Mouse (Mus musculus) limb, embryonic 15.5 days (tissue): ENCODE results near the gene Strn4. TPM values are rescaled to one million over a fixed set of nuclear protein-coding genes. Genes with fewer than 3 reads are reported as not detected.
A peak's percentile ranks its signal among the peaks of the same experiment; 100 is the strongest.

ENCODE experiments used
- ATAC-seq: fragments of 200-750 bp; cut with Nextera tagmentation; 2 replicates; pipeline ENCODE4 v1.8.0; 2017; ENCODE audit warnings: low read depth, moderate TSS enrichment; ENCODE audit not compliant: insufficient number of reproducible peaks, low FRiP score, low TSS enrichment
- H3K27ac ChIP-seq: fragments of 300-500 bp; sonication (generic); 2 replicates; pipeline ENCODE4 v1.5.1; 2015; ENCODE audit warnings: moderate library complexity, mild to moderate bottlenecking, inconsistent platforms
- H3K27me3 ChIP-seq: fragments of 300-500 bp; sonication (generic); 2 replicates; pipeline ENCODE4 v1.6.1; 2015; ENCODE audit warnings: inconsistent platforms
- H3K36me3 ChIP-seq: fragments of 300-500 bp; sonication (generic); 2 replicates; pipeline ENCODE4 v1.6.1; 2015; ENCODE audit warnings: inconsistent platforms
- H3K4me1 ChIP-seq: fragments of 300-500 bp; sonication (generic); 2 replicates; pipeline ENCODE4 v1.6.1; 2015; ENCODE audit warnings: inconsistent platforms
- H3K4me2 ChIP-seq: fragments of 300-500 bp; sonication (generic); 2 replicates; pipeline ENCODE4 v1.6.1; 2015; ENCODE audit warnings: mild to moderate bottlenecking, inconsistent platforms
- H3K4me3 ChIP-seq: fragments of 300-500 bp; sonication (generic); 2 replicates; pipeline ENCODE4 v1.5.1; 2015; ENCODE audit warnings: mild to moderate bottlenecking, inconsistent platforms
- H3K9ac ChIP-seq: fragments of 300-500 bp; sonication (generic); 2 replicates; pipeline ENCODE4 v1.6.1; 2015; ENCODE audit warnings: inconsistent platforms
- H3K9me3 ChIP-seq: fragments of 300-500 bp; sonication (generic); 2 replicates; pipeline ENCODE4 v1.6.1; 2016; ENCODE audit warnings: inconsistent platforms
- WGBS: fragments of 180-500 bp; shearing (Covaris S2); methylation state at CpG from one replicate; pipeline ENCODE4 v1.1.7; 2015; 5-methylcytosine and 5-hydroxymethylcytosine counted together
- polyA plus RNA-seq: library from polyadenylated mRNA; unstranded; fragments of >200 nt; fragmentation: Nextera tagmentation; extraction: Ambion mirVana; gene quantifications from 2 replicates; pipeline ENCODE4 v1.2.1, GENCODE M21; 2015

Strn4 gene
- polyA plus RNA-seq, 1 experiment from 2014 or later = 96.1 TPM

DNA sequence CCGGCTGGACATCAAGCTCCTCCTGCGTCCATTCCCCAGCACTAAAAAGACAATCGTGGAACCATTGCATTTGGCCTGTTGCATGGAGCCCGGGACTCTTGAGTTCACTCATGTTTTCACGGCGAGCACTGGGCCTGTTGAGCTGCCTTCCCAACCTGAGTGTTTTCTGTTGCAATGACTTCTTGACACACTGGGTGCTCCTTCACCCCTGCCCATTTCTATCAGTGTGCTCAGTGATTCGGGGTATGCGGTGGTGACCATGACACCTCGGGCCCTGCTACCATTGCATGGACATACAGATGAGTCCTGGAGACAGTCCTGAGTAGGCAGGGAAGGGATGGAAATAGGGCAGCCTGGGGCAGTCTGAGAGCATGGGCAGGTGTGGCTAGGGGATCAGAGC is 56.8 kb downstream of the Strn4 start:
- Histone ChIP-seq H3K4me3 (no peak overlapping the region), H3K4me1 (peaks cover 23% of the 10 kb centered on the region), H3K4me2 (no peak overlapping the region), H3K9ac (no peak overlapping the region), H3K27ac (no peak overlapping the region), H3K27me3 (no peaks in the 10 kb centered on the region), H3K36me3 (peaks cover 43% of the 10 kb centered on the region), H3K9me3 (no peaks in the 10 kb centered on the region)
- 93% methylated on average over 9 of the region's 9 CpGs for WGBS
- no peak for ATAC-seq

DNA sequence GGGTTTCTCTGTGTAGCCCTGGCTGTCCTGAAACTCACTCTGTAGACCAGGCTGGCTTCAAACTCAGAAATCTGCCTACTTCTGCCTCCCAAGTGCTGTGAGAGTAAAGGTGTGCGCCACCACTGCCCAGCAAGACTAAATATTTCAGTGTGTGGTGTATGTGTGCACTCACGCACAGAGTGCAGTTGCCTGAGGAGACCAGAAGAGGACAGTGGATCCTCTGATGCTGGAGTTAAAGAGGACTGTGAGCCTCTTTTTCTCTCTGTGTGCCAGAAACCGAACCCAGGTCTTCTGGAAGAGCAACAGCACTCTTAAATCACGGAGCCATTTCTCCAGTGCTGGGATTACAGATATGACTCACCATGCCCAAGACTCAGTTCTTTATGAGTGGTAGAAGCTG is 57.7 kb downstream of the Strn4 start:
- Histone ChIP-seq H3K4me2 (no peak overlapping the region), H3K36me3 (peaks cover 42% of the 10 kb centered on the region), H3K27me3 (no peaks in the 10 kb centered on the region), H3K9me3 (no peaks in the 10 kb centered on the region), H3K4me3 (no peak overlapping the region), H3K9ac (no peak overlapping the region), H3K27ac (no peak overlapping the region), H3K4me1 (peaks cover 25% of the 10 kb centered on the region)
- 87% methylated on average over 4 of the region's 4 CpGs for WGBS
- ATAC-seq = no peak

DNA sequence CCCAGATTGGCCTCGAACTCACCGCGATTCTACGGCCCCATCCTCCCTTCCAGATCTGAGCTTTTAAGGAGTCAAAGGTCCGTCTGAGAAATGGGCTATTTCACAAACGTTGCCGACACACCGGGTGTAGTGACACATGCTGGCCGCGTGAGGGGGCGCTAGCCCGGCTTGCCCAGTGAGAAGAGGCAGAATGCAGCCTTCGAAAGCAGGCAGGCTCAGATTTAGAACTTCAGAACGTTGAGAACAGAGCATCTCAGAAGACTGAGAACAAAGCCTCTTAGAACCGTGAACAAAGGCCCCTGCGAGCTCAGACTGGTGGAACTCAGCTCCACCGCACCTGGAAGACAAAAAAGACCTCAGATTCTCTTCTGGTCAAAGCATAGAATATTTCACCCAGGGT is 58.5 kb downstream of the Strn4 start:
- Histone ChIP-seq H3K9ac (no peak overlapping the region), H3K27ac (peak overlapping the region; percentile 93)

GRCm38 (mm10) chr7:16874756-16875309 is 59.1 kb downstream of the Strn4 start:
- Histone ChIP-seq H3K36me3 (peaks cover 35% of the 10 kb centered on the region), H3K9me3 (no peaks in the 10 kb centered on the region), H3K9ac (no peak overlapping the region; the same call in 1 of the 2 replicates), H3K27ac (peak overlapping the region; percentile 93), H3K4me2 (peak overlapping the region; percentile 77), H3K4me3 (peak overlapping the region; percentile 84), H3K27me3 (no peaks in the 10 kb centered on the region), H3K4me1 (peaks cover 21% of the 10 kb centered on the region)
- ATAC-seq = peak; percentile 97
- under 1% methylated on average over 33 of the region's 33 CpGs for WGBS

More for the DNA sequence above, 58.5 kb downstream of the Strn4 start:
- H3K4me3 ChIP-seq = peak overlapping the region; percentile 33
- no peaks in the 10 kb centered on the region for H3K9me3 ChIP-seq
- peaks cover 40% of the 10 kb centered on the region for H3K36me3 ChIP-seq
- H3K4me1 ChIP-seq = peaks cover 27% of the 10 kb centered on the region
- WGBS = 5% methylated on average over 17 of the region's 17 CpGs
- ATAC-seq = no peak
- no peaks in the 10 kb centered on the region for H3K27me3 ChIP-seq
- peak overlapping the region; percentile 38 for H3K4me2 ChIP-seq

- Histone ChIP-seq H3K4me3 (peak within 1 kb of the TSS; percentile 84), H3K27ac (peak within 1 kb of the TSS; percentile 93), H3K36me3 (peaks cover 33% of the 10 kb centered on the region), H3K9ac (peak within 1 kb of the TSS; percentile 84), H3K4me2 (peak within 1 kb of the TSS; percentile 77), H3K27me3 (no peaks in the 10 kb centered on the region), H3K9me3 (no peaks in the 10 kb centered on the region), H3K4me1 (peaks cover 22% of the 10 kb centered on the region)
- 0% methylated on average over 1 of the region's 1 CpGs for WGBS
- no peak for ATAC-seq
Measured at GRCm38 (mm10) chr7:16875310-16875325, 59.4 kb downstream of the Strn4 start, which contains the start of gene Dact3. Dact3 (plus strand) TSS chr7:16875317.

DNA sequence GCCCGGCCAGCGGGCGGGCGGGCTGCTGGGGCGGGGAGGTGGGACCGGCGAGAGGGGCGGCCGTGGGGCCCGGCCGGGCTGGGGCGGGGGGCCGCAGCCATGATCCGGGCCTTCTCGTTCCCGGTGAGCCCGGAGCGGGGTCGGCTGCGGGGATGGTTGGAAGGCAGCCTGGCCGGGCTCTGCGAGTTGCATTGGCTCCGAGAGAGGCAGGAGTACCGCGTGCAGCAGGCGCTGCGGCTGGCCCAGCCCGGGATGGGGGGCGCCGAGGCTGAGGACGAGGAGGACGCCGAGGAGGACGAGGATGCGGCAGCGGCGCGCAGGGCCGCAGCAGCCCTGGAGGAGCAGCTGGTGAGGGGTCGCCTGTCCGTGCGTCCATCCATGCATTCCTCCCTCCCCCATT is 59.6 kb downstream of the Strn4 start:
- peak overlapping the region; percentile 84 for H3K9ac ChIP-seq
- peak overlapping the region; percentile 84 for H3K4me3 ChIP-seq
- no peaks in the 10 kb centered on the region for H3K9me3 ChIP-seq
- no peaks in the 10 kb centered on the region for H3K27me3 ChIP-seq
- peak overlapping the region; percentile 92 for H3K27ac ChIP-seq
- WGBS = under 1% methylated on average over 32 of the region's 42 CpGs
- peaks cover 24% of the 10 kb centered on the region for H3K4me1 ChIP-seq
- peak overlapping the region; percentile 77 for H3K4me2 ChIP-seq
- no peak for ATAC-seq
- peaks cover 32% of the 10 kb centered on the region for H3K36me3 ChIP-seq

- H3K27me3 ChIP-seq = no peaks in the 10 kb centered on the region
- 6% methylated on average over 11 of the region's 11 CpGs for WGBS
- peaks cover 31% of the 10 kb centered on the region for H3K4me1 ChIP-seq
- peak overlapping the region; percentile 77 for H3K4me2 ChIP-seq
- peaks cover 25% of the 10 kb centered on the region for H3K36me3 ChIP-seq
- peak overlapping the region; percentile 84 for H3K9ac ChIP-seq
- no peaks in the 10 kb centered on the region for H3K9me3 ChIP-seq
- H3K4me3 ChIP-seq = peak overlapping the region; percentile 84
- peak overlapping the region; percentile 92 for H3K27ac ChIP-seq
- no peak for ATAC-seq
Measured at GRCm38 (mm10) chr7:16876006-16876405, 60.3 kb downstream of the Strn4 start.

- Histone ChIP-seq H3K4me3 (peak overlapping the region; percentile 84), H3K4me1 (peaks cover 31% of the 10 kb centered on the region), H3K27me3 (no peaks in the 10 kb centered on the region), H3K27ac (peak overlapping the region; percentile 92), H3K9ac (peak overlapping the region; percentile 84; the same call in 1 of the 2 replicates), H3K36me3 (peaks cover 20% of the 10 kb centered on the region), H3K4me2 (peak overlapping the region; percentile 77), H3K9me3 (no peaks in the 10 kb centered on the region)
- 6% methylated on average over 13 of the region's 13 CpGs for WGBS
- ATAC-seq = 0 out of 2 replicates have a peak, but pooled peaks have one; percentile 1
Measured at GRCm38 (mm10) chr7:16876608-16877007, 60.9 kb downstream of the Strn4 start.

- Histone ChIP-seq H3K4me3 (no peak overlapping the region), H3K4me1 (peaks cover 31% of the 10 kb centered on the region), H3K9ac (no peak overlapping the region), H3K36me3 (peaks cover 22% of the 10 kb centered on the region), H3K9me3 (no peaks in the 10 kb centered on the region), H3K27me3 (no peaks in the 10 kb centered on the region), H3K27ac (no peak overlapping the region), H3K4me2 (no peak overlapping the region)
- ATAC-seq = no peak
- 86% methylated on average over 3 of the region's 3 CpGs for WGBS
Measured at GRCm38 (mm10) chr7:16877717-16878116, 62.0 kb downstream of the Strn4 start.

- H3K36me3 ChIP-seq = peaks cover 43% of the 10 kb centered on the region
- H3K4me3 ChIP-seq = no peak overlapping the region
- no peak overlapping the region for H3K9ac ChIP-seq
- H3K9me3 ChIP-seq = no peaks in the 10 kb centered on the region
- no peak overlapping the region; the same call in 1 of the 2 replicates for H3K4me2 ChIP-seq
- WGBS = 28% methylated on average over 8 of the region's 9 CpGs
- H3K27me3 ChIP-seq = no peaks in the 10 kb centered on the region
- peak overlapping the region; percentile 77 for H3K27ac ChIP-seq
- 0 out of 2 replicates have a peak, but pooled peaks have one; percentile 46 for ATAC-seq
- peaks cover 28% of the 10 kb centered on the region for H3K4me1 ChIP-seq
Measured at GRCm38 (mm10) chr7:16879796-16880547, 64.3 kb downstream of the Strn4 start.

DNA sequence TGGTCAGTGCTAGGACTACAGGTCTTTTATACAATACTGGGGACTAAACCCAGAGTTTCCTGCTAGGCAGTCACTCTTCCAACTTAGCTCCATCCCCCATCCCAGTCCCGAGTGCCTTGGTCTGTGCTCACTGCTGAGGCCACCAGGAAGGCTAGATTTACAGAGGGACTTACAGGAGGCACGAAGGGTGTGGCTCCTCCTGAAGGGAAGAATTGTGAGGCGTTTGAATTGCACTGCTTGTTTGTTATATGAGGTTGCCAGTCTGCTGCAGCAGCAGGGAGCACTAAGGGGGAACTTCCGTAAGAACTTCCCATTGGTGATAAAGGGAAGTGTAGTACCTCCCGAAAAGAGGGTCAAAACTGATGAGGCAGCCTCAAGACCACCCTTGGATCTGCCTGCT is 64.9 kb downstream of the Strn4 start:
- H3K4me2 ChIP-seq = no peak overlapping the region
- peaks cover 49% of the 10 kb centered on the region for H3K36me3 ChIP-seq
- H3K9ac ChIP-seq = no peak overlapping the region
- 0 out of 2 replicates have a peak, but pooled peaks cover 3% of the 10 kb centered on the region for H3K27me3 ChIP-seq
- ATAC-seq = no peak
- no peak overlapping the region for H3K4me3 ChIP-seq
- peak overlapping the region; percentile 77 for H3K27ac ChIP-seq
- 0 out of 2 replicates have a peak, but pooled peaks cover 2% of the 10 kb centered on the region for H3K9me3 ChIP-seq
- 25% methylated on average over 5 of the region's 5 CpGs for WGBS
- H3K4me1 ChIP-seq = peaks cover 32% of the 10 kb centered on the region

GRCm38 (mm10) chr7:16883162-16883561 is 67.5 kb downstream of the Strn4 start:
- no peak for ATAC-seq
- no peak overlapping the region for H3K4me2 ChIP-seq
- H3K36me3 ChIP-seq = peaks cover 71% of the 10 kb centered on the region
- no peak overlapping the region for H3K9ac ChIP-seq
- no peak overlapping the region for H3K4me3 ChIP-seq
- 0 out of 2 replicates have a peak, but pooled peaks cover 3% of the 10 kb centered on the region for H3K27me3 ChIP-seq
- WGBS = 88% methylated on average over 6 of the region's 6 CpGs
- no peak overlapping the region for H3K27ac ChIP-seq
- peaks cover 8% of the 10 kb centered on the region; the same call in 1 of the 2 replicates for H3K9me3 ChIP-seq
- H3K4me1 ChIP-seq = peaks cover 23% of the 10 kb centered on the region
